Mouse (Mus musculus): Measurements from ENCODE around the gene Gls2. TPM values are rescaled to one million over a fixed set of nuclear protein-coding genes. Genes with fewer than 3 reads are reported as not detected.
"Not testable (repeated sequence)": the region's sequence is repeated elsewhere in the genome, so short reads cannot be mapped to it uniquely, and the experiment has no call there.

The Gls2 gene
- polyA plus RNA-seq, 1 experiment = 1.1 TPM

DNA sequence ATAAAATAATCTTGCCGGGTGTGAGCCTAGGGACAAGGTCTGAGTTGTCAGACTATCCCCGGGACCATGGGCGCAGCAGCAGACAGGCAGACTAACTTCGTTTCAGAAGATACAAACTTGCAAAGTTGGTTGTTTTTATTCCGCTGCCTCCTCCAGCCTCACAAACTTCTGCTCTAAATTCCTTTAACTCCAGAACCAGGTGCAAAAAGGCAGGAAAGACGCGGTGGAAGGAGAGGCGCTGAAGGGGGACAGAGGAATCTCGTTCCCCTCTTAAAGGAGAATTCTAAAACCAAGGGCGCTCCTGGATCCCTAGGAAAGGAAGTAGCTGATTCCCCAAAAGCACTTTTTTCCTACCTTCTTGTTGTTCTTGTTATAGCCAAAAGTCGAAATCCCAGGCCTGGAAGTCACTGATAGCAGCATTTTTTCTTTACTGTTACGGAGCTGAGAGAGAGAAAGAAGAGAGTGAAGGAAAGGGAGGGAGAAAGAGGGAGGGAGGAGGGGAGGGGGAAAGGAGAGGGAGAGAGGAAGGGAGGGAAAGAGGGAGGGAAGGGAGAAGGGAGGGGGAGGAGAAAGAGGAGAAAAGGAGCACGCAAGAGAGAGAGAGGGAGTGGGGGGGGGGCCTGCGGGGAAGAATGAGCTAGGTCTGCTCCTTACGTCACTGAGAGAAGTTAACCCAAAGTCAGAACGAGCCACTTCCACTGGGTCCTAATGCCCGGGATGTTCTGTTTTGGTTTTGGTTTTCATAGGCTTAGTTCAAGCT, 18.1 kb upstream of the Gls2 start:
- TF ChIP-seq CTCF (IDR thresholded peaks at IDR 0.05; ENCODE audit: borderline replicate concordance, insufficient read depth, low read length) = no peak
- TF ChIP-seq POLR2A (IDR thresholded peaks at IDR 0.05; ENCODE audit: low read depth, low read length) = peak; percentile 49
- Histone ChIP-seq H3K4me1 (ENCODE audit: control insufficient read depth, insufficient read depth, low read length) (peaks cover 8% of the 10 kb centered on the region), H3K27ac (ENCODE audit: insufficient read depth, low read length) (peak overlapping the region; percentile 97)

DNA sequence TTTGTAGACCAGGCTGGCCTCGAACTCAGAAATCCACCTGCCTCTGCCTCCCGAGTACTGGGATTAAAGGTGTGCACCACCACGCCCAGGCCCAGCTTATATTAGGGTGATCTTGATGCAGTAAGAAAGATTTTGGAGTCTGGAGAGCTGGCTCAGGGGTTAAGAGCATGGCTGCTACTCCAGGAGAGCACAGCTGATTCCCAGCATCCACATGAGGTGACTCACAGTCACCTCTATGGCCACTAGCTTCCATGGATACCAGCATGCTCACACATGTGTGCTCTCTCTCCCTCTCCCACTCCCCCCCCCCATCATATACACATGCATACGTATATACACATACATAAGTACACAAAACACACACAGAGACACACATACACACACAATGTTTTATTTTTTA, 16.9 kb upstream of the Gls2 start:
- peak overlapping the region; percentile 25 for H3K27ac ChIP-seq (ENCODE audit: insufficient read depth, low read length)
- peaks cover 8% of the 10 kb centered on the region for H3K4me1 ChIP-seq (ENCODE audit: control insufficient read depth, insufficient read depth, low read length)
- no peak for TF ChIP-seq CTCF (IDR thresholded peaks at IDR 0.05; ENCODE audit: borderline replicate concordance, insufficient read depth, low read length)
- H3K4me3 ChIP-seq (ENCODE audit: insufficient read depth, low read length) = no peak overlapping the region

More for the DNA sequence above, 18.1 kb upstream of the Gls2 start:
- H3K4me3 ChIP-seq (ENCODE audit: insufficient read depth, low read length) = peak overlapping the region; percentile 81

DNA sequence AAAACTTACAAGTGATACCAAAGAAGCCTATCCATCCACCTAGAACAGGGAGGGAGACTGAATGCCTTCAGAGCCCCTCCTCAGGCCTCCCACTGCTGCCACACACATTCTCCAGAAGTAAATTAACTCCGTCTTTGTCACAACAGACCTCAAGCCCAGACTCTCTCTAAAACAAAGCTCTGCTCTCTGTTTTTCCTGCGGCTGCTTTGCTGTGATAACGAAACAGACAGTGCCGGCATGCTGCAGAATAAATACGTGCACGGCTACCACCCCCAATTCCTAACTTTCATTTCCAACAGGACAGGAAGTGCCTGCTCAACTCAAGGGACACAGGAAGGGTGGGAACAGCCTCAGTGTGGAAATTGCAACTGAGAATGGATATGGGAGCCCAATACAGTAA, 14.3 kb upstream of the Gls2 start, which contains the start of gene Rbms2:
Rbms2 (minus strand) TSS at position 309 of the 400 bp plus-strand sequence.
- peaks cover 4% of the 10 kb centered on the region; the same call in 1 of the 2 replicates for H3K4me1 ChIP-seq (ENCODE audit: control insufficient read depth, insufficient read depth, low read length)
- H3K4me3 ChIP-seq (ENCODE audit: insufficient read depth, low read length) = peak within 1 kb of the TSS; percentile 30
- TF ChIP-seq CTCF (IDR thresholded peaks at IDR 0.05; ENCODE audit: borderline replicate concordance, insufficient read depth, low read length) (no peak), POLR2A (IDR thresholded peaks at IDR 0.05; ENCODE audit: low read depth, low read length) (peak; percentile 57)

DNA sequence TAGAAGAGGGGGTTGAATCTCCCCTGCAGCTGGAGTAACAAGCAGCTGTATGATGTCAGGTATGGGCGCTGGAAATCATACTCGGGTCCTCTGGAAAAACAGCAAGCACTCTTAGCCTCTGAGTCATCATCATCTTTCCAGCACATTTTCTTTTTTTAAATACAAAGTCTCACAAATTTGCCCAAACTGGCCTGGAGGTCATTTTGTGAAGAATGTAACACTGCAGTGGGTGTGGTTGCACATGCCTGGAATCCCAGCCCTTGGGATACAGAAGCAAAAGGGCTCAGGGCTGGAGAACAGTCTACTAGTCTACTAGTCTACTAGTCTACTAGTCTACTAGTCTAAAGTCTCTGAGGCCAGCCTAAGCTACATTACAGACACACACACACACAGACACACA, 10.0 kb upstream of the Gls2 start:
- Histone ChIP-seq H3K4me3 (ENCODE audit: insufficient read depth, low read length) (no peak overlapping the region), H3K4me1 (ENCODE audit: control insufficient read depth, insufficient read depth, low read length) (peaks cover 4% of the 10 kb centered on the region; the same call in 1 of the 2 replicates), H3K27ac (ENCODE audit: insufficient read depth, low read length) (peak overlapping the region; percentile 88)
- TF ChIP-seq POLR2A (IDR thresholded peaks at IDR 0.05; ENCODE audit: low read depth, low read length) (no peak), CTCF (IDR thresholded peaks at IDR 0.05; ENCODE audit: borderline replicate concordance, insufficient read depth, low read length) (no peak)

More for the DNA sequence above, 14.3 kb upstream of the Gls2 start, which contains the start of gene Rbms2:
- H3K27ac ChIP-seq (ENCODE audit: insufficient read depth, low read length) = peak within 1 kb of the TSS; percentile 28

DNA sequence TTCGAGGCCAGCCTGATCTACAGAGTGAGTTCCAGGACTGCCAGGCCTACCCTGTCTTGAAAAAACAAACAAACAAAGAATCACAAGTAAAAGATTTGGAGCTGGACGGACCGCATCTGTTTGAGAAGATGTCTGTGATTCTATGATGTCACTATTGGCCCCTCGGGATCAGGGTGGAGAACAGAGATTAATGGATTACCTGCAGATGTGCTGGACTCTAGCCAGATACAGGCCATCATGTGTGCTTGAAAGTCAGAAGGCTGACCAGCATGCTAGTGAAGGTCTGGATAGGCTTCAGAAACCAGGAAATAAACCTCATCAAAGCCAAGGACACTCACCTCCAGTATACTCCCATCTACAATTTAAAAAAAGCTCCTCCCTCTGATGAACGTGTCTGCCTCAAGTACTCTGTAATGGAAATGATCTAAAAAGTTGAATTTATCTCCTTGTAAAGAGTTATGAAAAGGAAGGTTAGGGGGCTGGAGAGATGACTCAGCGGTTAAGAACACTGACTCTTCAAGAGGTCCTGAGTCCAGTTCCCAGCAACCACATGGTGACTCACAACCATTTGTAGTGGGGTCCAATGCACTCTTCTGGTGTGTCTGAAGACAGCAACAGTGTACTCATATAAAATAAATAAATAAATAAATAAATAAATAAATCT, 8.8 kb upstream of the Gls2 start:
- peak overlapping the region; percentile 21 for H3K27ac ChIP-seq (ENCODE audit: insufficient read depth, low read length)
- H3K4me1 ChIP-seq (ENCODE audit: control insufficient read depth, insufficient read depth, low read length) = peaks cover 4% of the 10 kb centered on the region; the same call in 1 of the 2 replicates
- no peak overlapping the region for H3K4me3 ChIP-seq (ENCODE audit: insufficient read depth, low read length)
- no peak for TF ChIP-seq CTCF (IDR thresholded peaks at IDR 0.05; ENCODE audit: borderline replicate concordance, insufficient read depth, low read length)
- no peak for TF ChIP-seq POLR2A (IDR thresholded peaks at IDR 0.05; ENCODE audit: low read depth, low read length)

DNA sequence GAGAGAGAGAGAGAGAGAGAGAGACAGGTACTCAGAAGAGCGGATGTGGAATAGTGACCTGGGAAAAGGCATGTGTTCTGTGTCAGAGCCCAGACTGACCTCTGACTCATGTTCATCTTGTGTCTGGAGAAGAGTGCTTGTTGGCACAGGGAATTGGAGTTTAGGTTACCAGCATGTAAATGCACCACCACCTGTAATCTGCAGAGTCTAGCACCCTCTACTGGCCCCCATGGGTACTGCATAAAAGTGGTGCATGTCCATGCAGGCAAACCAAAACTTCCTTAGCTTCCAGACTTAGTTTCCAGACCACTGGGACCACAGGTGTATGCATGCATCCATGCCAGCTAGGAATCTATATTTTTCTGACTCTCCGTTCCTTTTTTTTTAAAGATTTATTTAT, 8.3 kb upstream of the Gls2 start:
- TF ChIP-seq POLR2A (IDR thresholded peaks at IDR 0.05; ENCODE audit: low read depth, low read length) (no peak), CTCF (IDR thresholded peaks at IDR 0.05; ENCODE audit: borderline replicate concordance, insufficient read depth, low read length) (peak; percentile 61)
- H3K4me3 ChIP-seq (ENCODE audit: insufficient read depth, low read length) = no peak overlapping the region
- H3K4me1 ChIP-seq (ENCODE audit: control insufficient read depth, insufficient read depth, low read length) = peaks cover 4% of the 10 kb centered on the region; the same call in 1 of the 2 replicates
- H3K27ac ChIP-seq (ENCODE audit: insufficient read depth, low read length) = no peak overlapping the region

DNA sequence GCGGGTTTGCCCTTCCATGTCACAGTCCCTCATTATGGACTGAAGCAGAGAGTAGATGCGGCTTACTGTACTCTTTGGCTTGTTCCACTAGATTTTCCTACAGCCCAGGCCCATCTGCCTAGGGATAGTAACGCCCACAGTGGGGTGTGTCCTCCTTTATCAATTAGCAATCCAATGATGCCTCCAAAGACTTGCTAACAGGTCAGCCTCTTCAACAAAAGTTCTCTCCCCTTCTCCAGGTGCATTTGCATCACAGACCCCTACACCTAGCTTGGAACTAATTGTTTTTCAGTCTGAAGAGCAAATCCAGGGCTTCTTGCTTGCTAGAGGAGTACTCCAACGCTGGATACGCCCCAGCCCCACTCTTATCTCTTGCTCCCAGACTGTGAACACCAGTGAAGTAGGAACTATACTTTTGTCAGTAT, 7.1 kb upstream of the Gls2 start:
- no peak overlapping the region for H3K27ac ChIP-seq (ENCODE audit: insufficient read depth, low read length)
- no peak overlapping the region for H3K4me3 ChIP-seq (ENCODE audit: insufficient read depth, low read length)
- no peak for TF ChIP-seq POLR2A (IDR thresholded peaks at IDR 0.05; ENCODE audit: low read depth, low read length)
- no peak for TF ChIP-seq CTCF (IDR thresholded peaks at IDR 0.05; ENCODE audit: borderline replicate concordance, insufficient read depth, low read length)
- H3K4me1 ChIP-seq (ENCODE audit: control insufficient read depth, insufficient read depth, low read length) = peaks cover 4% of the 10 kb centered on the region; the same call in 1 of the 2 replicates

DNA sequence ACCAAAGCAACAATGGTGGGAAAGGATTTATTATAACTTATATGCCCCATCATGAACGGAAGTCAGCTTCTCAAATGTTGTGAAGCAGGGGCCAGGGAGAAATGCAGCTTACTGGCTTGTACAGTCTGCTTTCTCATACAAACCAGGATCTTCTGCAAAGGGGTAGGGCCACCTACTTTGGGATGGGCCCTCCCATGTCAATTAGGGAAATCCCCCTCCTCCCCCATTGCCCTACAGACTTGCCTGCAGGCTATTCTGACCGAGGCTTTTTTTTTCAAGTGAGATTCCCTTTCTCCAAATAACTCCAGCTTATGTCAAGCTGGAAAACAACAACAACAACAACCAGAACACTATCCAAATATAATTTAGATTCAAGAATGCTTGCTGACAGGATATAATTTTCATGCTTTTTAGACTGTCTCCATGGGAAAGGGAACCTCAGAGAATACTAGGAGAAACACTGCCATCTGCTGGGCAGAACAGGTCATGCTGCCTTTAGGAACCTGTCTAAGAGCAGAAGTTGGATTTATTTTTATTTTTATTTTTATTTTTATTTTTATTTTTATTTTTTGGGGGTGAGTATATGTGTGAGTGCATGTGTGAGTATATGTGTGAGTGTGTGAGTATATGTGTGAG, 5.9 kb upstream of the Gls2 start:
- no peak for TF ChIP-seq POLR2A (IDR thresholded peaks at IDR 0.05; ENCODE audit: low read depth, low read length)
- peak; percentile 22; the same call in 1 of the 2 replicates for TF ChIP-seq CTCF (IDR thresholded peaks at IDR 0.05; ENCODE audit: borderline replicate concordance, insufficient read depth, low read length)
- no peak overlapping the region for H3K4me3 ChIP-seq (ENCODE audit: insufficient read depth, low read length)
- H3K4me1 ChIP-seq (ENCODE audit: control insufficient read depth, insufficient read depth, low read length) = peaks cover 4% of the 10 kb centered on the region; the same call in 1 of the 2 replicates
- H3K27ac ChIP-seq (ENCODE audit: insufficient read depth, low read length) = no peak overlapping the region

DNA sequence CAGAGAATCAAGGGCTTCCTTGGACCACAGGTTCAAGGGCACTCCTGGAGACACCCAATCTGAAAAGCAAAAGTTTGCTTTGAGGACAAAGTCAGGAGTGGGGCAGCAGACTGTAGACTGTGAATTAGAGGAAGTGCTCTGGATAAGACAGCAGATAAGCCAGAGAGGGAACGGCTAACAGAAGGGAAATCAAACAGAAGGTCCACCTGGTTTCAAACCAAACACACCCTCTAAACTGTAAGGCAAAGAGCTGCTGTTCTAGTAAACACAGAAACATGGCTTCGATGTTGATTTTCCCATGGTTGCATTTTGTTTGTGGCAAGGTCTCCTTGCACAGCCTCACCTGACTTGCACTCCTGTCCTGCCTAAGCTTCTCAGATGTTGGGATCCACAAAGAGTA, 2.8 kb upstream of the Gls2 start:
- no peak for TF ChIP-seq POLR2A (IDR thresholded peaks at IDR 0.05; ENCODE audit: low read depth, low read length)
- TF ChIP-seq CTCF (IDR thresholded peaks at IDR 0.05; ENCODE audit: borderline replicate concordance, insufficient read depth, low read length) = no peak

DNA sequence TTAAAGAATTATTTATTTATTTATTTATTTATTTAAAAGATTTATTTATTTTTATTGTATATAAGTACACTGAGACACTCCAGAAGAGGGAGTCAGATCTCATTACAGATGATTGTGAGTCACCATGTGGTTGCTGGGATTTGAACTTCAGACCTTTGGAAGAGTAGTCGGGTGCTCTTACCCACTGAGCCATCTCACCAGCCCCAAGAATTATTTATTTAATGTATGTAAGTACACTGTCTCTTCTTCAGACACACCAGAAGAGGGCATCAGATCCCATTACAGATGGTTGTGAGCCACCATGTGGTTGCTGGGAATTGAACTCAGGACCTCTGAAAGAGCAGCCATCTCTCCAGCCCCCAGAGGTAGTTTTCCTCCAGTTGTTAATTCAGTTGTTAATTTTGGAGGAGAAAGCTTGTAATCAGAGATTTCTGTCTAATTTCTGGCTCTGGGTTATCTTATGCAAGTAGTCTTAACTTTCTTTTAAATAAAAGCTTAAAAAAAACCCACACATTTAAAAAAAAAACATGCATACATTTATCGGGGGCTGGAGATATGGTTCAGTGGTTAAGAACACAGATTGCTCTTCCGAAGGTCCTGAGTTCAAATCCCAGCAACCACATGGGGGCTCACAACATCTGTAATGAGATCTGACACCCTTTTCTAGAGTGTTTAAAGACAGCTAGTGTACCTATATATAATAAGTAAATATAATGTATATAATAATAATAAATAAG, 2.1 kb upstream of the Gls2 start:
- not testable (repeated sequence) for H3K27ac ChIP-seq (ENCODE audit: insufficient read depth, low read length); H3K4me1 ChIP-seq (ENCODE audit: control insufficient read depth, insufficient read depth, low read length); H3K4me3 ChIP-seq (ENCODE audit: insufficient read depth, low read length)

More for the DNA sequence above, 2.8 kb upstream of the Gls2 start:
- Histone ChIP-seq H3K27ac (ENCODE audit: insufficient read depth, low read length) (no peak overlapping the region), H3K4me3 (ENCODE audit: insufficient read depth, low read length) (no peak overlapping the region), H3K4me1 (ENCODE audit: control insufficient read depth, insufficient read depth, low read length) (no peaks in the 10 kb centered on the region)
